Mouse (Mus musculus): ENCODE measurements around the gene Ddx43.
"Not testable (repeated sequence)": the region's sequence is repeated elsewhere in the genome, so short reads cannot be mapped to it uniquely, and the experiment has no call there.

GRCm38 (mm10) chr9:78350007-78350406 is 45.6 kb upstream of the Ddx43 start:
- TF ChIP-seq POLR2A (IDR thresholded peaks at IDR 0.05; ENCODE audit: extremely low read depth, insufficient read depth, low read length); CTCF (IDR thresholded peaks at IDR 0.05; ENCODE audit: low read depth, low read length): not testable (repeated sequence)
